Mouse (Mus musculus): ENCODE measurements at regions not wholly inside any gene's neighbourhood (a gene's known extent, or its start where the extent isn't known, plus 50 kb on each side); places are given as distances from the start of the nearest gene placed in this dataset.

GRCm38 (mm10) chr7:95460889-95461288 is 710.2 kb upstream of the Tenm4 start:
- intact Hi-C loops (cut with DNase I), result no loop called here
- no peak for DNase-seq

GRCm38 (mm10) chr7:95465506-95465905 is 705.5 kb upstream of the Tenm4 start:
- intact Hi-C loops (cut with DNase I), result no loop called here

GRCm38 (mm10) chr7:95467028-95467427 is 704.0 kb upstream of the Tenm4 start:
- no peak for DNase-seq
- intact Hi-C loops (cut with DNase I), result no loop called here

More at GRCm38 (mm10) chr7:95465506-95465905, 705.5 kb upstream of the Tenm4 start:
- peak in 1 of 2 experiments; percentile 4 for DNase-seq

DNA sequence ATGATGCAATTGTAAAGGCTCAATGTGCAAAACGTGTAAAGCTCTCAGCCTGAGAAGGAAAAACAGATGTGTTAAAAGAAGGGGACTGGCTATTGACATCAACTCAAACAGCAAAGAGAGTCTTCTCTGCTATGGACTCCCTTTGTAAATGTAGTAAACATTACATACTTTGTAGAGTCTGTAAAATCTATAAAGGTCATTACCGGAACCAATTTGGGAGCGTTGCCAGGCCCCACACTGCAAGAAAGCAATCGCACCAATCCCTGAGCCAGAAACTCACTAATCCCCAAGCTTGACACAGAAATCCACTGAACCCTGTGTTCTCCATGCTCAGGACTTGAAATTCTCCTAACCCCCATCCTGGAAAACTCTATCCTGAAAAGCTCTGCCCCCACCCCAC is 697.2 kb upstream of the Tenm4 start:
- DNase-seq, result no peak
- intact Hi-C loops (cut with DNase I), result no loop called here

DNA sequence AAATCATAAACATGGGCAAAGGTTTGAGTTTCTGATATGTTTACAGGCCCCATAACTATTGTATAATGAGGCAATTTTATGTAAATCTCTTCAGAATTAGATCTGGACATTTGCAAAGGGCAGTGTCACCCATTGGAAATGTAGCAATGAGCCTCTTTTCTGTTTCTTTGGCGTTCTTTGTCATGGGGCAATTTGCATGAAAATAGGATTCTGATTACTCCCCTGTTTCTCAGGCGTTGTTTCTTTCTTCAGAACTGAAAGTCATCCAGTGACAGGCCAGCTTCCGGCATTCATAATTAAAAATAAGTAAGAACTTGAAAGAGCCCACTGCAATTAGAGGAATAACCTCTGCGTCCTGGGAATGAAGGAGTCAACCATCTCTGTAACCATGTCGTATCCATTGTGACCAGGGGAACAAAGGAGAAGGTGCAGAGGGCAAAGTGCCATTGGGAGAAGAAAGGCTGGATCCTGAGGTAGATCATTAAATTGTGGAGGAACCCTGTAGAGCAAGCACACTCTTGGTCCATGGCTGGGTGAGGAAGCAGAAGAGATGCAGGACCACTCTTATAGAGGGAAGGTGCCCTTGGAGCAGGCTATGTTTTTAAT is 690.8 kb upstream of the Tenm4 start:
- intact Hi-C loops (cut with DNase I), result no loop called here
- DNase-seq, result no peak

DNA sequence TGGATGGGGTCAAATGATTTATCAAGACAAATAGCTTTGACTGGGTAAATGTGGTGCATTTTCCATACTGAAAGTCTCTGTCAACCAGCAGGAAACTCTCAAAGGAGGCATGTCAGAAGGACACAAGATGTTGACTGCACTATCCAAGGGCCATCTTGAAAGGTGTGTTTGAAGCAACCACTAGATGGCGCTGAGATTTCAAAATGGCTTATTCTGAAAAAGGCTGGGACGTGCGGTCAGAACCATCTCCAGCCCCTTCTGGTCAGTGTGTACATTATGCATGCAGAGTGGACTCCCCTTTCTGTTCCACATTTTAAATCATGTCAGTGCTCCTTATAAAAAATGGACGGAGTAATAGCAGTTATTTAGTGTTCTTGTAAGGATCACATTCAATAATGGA is 681.4 kb upstream of the Tenm4 start:
- intact Hi-C loops (cut with DNase I), result loop anchor here (5.0 kb wide), 1 partner anchor 1428 kb away; no protein-coding TSS in a partner anchor
- DNase-seq, result peak; percentile 8 to 52

GRCm38 (mm10) chr7:95494793-95495192 is 676.3 kb upstream of the Tenm4 start:
- intact Hi-C loops (cut with DNase I), result loop anchor here (5.0 kb wide), 1 partner anchor 1423 kb away; no protein-coding TSS in a partner anchor
- DNase-seq, result no peak

DNA sequence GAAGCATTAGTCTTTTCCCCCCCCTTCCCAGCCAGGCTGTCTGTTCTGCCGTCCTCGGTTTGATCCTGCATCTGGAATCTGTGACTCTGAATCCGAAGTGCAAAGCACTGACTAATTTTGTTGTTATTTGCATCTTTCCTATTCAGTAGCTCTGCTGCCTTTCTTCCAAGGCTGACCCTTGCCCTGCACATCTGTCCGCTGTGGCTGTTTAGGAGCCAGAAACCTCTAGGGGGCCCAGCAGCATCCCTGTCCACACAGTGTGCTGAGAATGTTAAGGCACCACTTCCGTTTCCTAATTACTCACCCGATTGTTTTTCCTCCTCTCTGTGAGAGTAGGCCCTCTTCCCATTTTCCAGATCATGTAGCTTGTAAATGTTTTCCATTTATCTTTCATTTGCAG is 668.1 kb upstream of the Tenm4 start:
- DNase-seq, result no peak

GRCm38 (mm10) chr7:95547256-95547655 is 623.8 kb upstream of the Tenm4 start:
- DNase-seq, result no peak
- intact Hi-C loops (cut with DNase I), result no loop called here

More for the DNA sequence above, 668.1 kb upstream of the Tenm4 start:
- intact Hi-C loops (cut with DNase I), result no loop called here

DNA sequence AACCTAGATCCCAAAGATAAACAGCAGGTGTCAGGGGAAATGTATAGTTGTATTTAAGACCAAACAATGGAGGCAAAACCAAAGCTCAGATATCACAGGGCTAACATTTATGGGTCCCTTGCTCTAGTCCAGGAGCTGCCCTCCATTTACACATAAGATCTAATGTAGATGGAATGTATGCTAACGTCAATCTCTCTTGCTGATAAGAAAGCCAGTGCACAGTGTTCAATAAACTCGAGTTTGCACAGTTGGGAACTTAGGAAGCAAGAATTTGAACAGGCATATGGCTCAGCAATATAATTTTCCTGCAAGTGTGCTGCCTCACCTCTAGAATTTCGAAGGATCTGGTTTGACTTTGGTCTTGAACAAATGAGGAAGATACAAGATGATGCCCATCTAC is 620.9 kb upstream of the Tenm4 start:
- DNase-seq, result no peak
- intact Hi-C loops (cut with DNase I), result no loop called here

GRCm38 (mm10) chr7:95551798-95552387 is 619.2 kb upstream of the Tenm4 start:
- intact Hi-C loops (cut with DNase I), result no loop called here
- DNase-seq, result no peak

- DNase-seq, result no peak
- intact Hi-C loops (cut with DNase I), result no loop called here
Measured at GRCm38 (mm10) chr7:95558589-95558988, 612.5 kb upstream of the Tenm4 start.

GRCm38 (mm10) chr7:95578633-95579032 is 592.4 kb upstream of the Tenm4 start:
- no peak for DNase-seq
- intact Hi-C loops (cut with DNase I), result no loop called here

GRCm38 (mm10) chr7:95581325-95581724 is 589.7 kb upstream of the Tenm4 start:
- DNase-seq, result no peak
- intact Hi-C loops (cut with DNase I), result no loop called here

GRCm38 (mm10) chr7:95598339-95598738 is 572.7 kb upstream of the Tenm4 start:
- DNase-seq, result peak in 1 of 2 experiments; percentile 1
- intact Hi-C loops (cut with DNase I), result no loop called here

GRCm38 (mm10) chr7:95613736-95614135 is 557.3 kb upstream of the Tenm4 start:
- intact Hi-C loops (cut with DNase I), result no loop called here
- DNase-seq, result no peak

GRCm38 (mm10) chr7:95617370-95617769 is 553.7 kb upstream of the Tenm4 start:
- intact Hi-C loops (cut with DNase I), result no loop called here
- DNase-seq, result peak; percentile 5 to 41

- intact Hi-C loops (cut with DNase I), result no loop called here
Measured at GRCm38 (mm10) chr7:95618170-95618569, 552.9 kb upstream of the Tenm4 start.

DNA sequence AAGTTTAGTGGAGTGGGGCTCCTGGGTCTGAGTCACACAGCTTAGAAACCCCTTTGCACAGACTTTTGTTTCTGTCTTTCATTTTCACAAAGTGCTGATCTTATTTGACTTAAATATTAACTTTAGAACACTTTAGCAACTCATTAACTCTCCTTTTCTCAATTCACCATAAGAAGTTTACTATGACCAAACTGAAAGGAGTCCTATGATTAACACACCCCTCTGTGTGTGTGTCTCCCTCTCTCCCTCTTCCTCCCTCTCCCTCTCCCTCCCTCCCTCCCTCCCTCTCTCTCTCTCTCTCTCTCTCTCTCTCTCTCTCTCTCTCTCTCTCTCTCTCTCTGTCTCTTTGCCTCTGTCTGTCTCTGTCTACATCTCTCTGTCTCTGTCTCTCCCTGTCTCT is 551.0 kb upstream of the Tenm4 start:
- intact Hi-C loops (cut with DNase I), result no loop called here

More at GRCm38 (mm10) chr7:95618170-95618569, 552.9 kb upstream of the Tenm4 start:
- no peak for DNase-seq

GRCm38 (mm10) chr7:95640683-95641082 is 530.4 kb upstream of the Tenm4 start:
- DNase-seq, result no peak
- intact Hi-C loops (cut with DNase I), result no loop called here

More for the DNA sequence above, 551.0 kb upstream of the Tenm4 start:
- DNase-seq, result no peak

DNA sequence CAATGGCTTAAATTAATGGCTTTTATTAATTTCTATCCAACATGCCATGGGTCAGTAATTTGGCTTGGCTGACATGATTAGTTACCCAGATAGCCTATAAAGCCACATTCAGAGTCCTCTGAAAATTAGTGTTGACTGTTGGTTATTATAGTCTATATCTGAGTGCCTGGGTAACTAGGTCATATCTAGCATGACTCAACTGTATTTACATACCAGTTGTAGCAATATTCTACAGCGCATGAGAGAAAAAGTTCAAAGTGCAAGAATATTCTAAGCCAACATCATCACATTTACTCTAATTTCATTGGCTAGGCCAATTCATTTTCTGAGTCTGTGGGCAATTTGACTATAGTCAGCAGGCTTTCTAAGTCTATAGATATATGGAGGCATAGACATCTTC is 496.7 kb upstream of the Tenm4 start:
- intact Hi-C loops (cut with DNase I), result no loop called here
- DNase-seq, result no peak

DNA sequence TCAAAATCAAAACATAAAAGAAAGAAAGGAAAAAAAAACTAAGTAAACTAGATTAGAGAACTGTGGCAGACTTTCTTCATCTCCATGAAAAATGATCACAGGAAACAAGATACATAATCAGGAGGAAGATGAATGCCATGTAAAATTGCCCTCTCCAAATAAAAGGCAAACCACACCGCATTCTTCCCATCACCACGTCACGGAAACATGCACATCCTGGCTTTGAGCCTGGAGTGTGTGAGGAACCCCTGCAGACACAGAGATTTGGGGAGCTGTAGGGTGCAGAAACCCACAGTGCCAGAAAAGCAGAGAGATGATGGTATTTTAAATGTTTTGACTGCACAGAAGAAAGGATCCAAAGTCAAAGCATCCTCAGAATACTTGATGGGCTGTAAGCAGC is 488.5 kb upstream of the Tenm4 start:
- intact Hi-C loops (cut with DNase I), result no loop called here
- DNase-seq, result no peak

Measured in heart, postnatal 14 days (tissue).